Mouse (Mus musculus) embryonic facial prominence, embryonic 11.5 days (tissue): ENCODE data around the gene Dyrk2. TPM values are rescaled to one million over a fixed set of nuclear protein-coding genes. Genes with fewer than 3 reads are reported as not detected.

Source experiments
- ATAC-seq: fragments of 200-750 bp; cut with Nextera tagmentation; replicated peaks from 2 replicates; pipeline ENCODE4 v1.8.0; 2017; ENCODE audit warnings: low read depth; ENCODE audit not compliant: insufficient number of reproducible peaks, low FRiP score, low TSS enrichment
- DNase-seq: peaks from one replicate; pipeline ENCODE4 v3.0.0-alpha.2; 2015; ENCODE audit warnings: low spot score
- H3K27ac ChIP-seq: fragments of 300-500 bp; sonication (generic); replicated peaks from 2 replicates; pipeline ENCODE4 v1.5.1; 2014; ENCODE audit warnings: mild to moderate bottlenecking, low read depth, low read length, control low read depth
- H3K27me3 ChIP-seq: fragments of 300-500 bp; sonication (generic); 2 replicates; pipeline ENCODE4 v1.6.1; 2014; ENCODE audit warnings: mild to moderate bottlenecking, low read length, moderate library complexity, mixed read lengths; ENCODE audit not compliant: control insufficient read depth, insufficient read depth
- H3K36me3 ChIP-seq: fragments of 300-500 bp; sonication (generic); replicated peaks from 2 replicates; pipeline ENCODE4 v1.6.1; 2014; ENCODE audit warnings: low read depth, mild to moderate bottlenecking, low read length, moderate library complexity, mixed read lengths; ENCODE audit not compliant: control insufficient read depth, insufficient read depth
- H3K4me1 ChIP-seq: fragments of 300-500 bp; sonication (generic); 2 replicates; pipeline ENCODE4 v1.6.1; 2014; ENCODE audit warnings: low read length, mixed read lengths; ENCODE audit not compliant: control insufficient read depth, insufficient read depth
- H3K4me2 ChIP-seq: fragments of 300-500 bp; sonication (generic); 2 replicates; pipeline ENCODE4 v1.6.1; 2014; ENCODE audit warnings: low read depth, mild to moderate bottlenecking, control low read depth, low read length, moderate library complexity
- H3K4me3 ChIP-seq: fragments of 300-500 bp; sonication (generic); 2 replicates; pipeline ENCODE4 v1.5.1; 2014; ENCODE audit warnings: low read depth, low read length, control low read depth
- H3K9ac ChIP-seq: fragments of 300-500 bp; sonication (generic); replicated peaks from 2 replicates; pipeline ENCODE4 v1.6.1; 2014; ENCODE audit warnings: mild to moderate bottlenecking, control low read depth, low read length
- H3K9me3 ChIP-seq: fragments of 300-500 bp; sonication (generic); replicated peaks from 2 replicates; pipeline ENCODE4 v1.6.1; 2016; ENCODE audit warnings: mild to moderate bottlenecking, low read length, inconsistent platforms, mixed read lengths; ENCODE audit not compliant: control insufficient read depth
- whole genome bisulfite sequencing: fragments of 180-500 bp; shearing (Covaris S2); extraction: QIAGEN DNeasy Blood & Tissue Kit; methylation state at CpG from one replicate; pipeline ENCODE4 v1.1.7; 2014; 5-methylcytosine and 5-hydroxymethylcytosine counted together
- polyA plus RNA-seq: library from polyadenylated mRNA; unstranded; fragments of >200 nt; fragmentation: Nextera tagmentation; extraction: Ambion mirVana; gene quantifications from 2 replicates; pipeline ENCODE4 v1.2.1, GENCODE M21; 2014

Gene Dyrk2
- polyA plus RNA-seq, 1 experiment from 2014 or later, result 12.1 TPM

- ATAC-seq, result no peak
- no peaks in the 10 kb centered on the region for H3K9me3 ChIP-seq
- WGBS, result 97% methylated on average over 11 of the region's 11 CpGs
- H3K27me3 ChIP-seq, result no peaks in the 10 kb centered on the region
- no peak overlapping the region for H3K4me3 ChIP-seq
- H3K27ac ChIP-seq, result no peak overlapping the region
- H3K4me1 ChIP-seq, result 0 out of 2 replicates have a peak, but pooled peaks cover 2% of the 10 kb centered on the region
- H3K9ac ChIP-seq, result no peak overlapping the region
- no peak for DNase-seq
- H3K36me3 ChIP-seq, result peaks cover 23% of the 10 kb centered on the region
- no peak overlapping the region for H3K4me2 ChIP-seq
Observed at GRCm38 (mm10) chr10:118861234-118862025, 8.6 kb downstream of the Dyrk2 start.

DNA sequence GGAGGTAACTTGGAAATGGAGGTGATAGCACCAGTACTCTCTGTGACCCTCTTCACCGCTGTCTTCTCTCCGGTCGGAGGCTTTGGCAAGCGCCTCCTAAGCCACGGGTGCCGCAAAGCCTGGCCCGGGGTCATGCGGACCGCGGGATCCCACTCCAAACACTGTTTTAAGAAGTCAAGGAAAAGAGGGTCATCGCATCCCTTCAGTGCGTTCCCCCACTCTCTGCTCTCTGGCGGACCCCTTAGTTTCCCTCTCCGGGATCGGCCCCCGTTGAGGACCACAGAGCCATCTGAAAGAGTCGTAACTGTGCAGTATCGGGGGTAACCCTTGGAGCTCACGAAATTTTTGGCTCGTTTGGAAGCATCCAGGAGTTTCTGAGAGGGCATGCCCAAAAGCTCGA is 10.4 kb downstream of the Dyrk2 start:
- no peaks in the 10 kb centered on the region for H3K4me1 ChIP-seq
- H3K4me2 ChIP-seq, result no peak overlapping the region
- no peaks in the 10 kb centered on the region for H3K9me3 ChIP-seq
- H3K36me3 ChIP-seq, result peaks cover 23% of the 10 kb centered on the region
- WGBS, result 97% methylated on average over 21 of the region's 21 CpGs
- H3K9ac ChIP-seq, result no peak overlapping the region
- ATAC-seq, result no peak
- H3K4me3 ChIP-seq, result no peak overlapping the region
- H3K27me3 ChIP-seq, result no peaks in the 10 kb centered on the region
- H3K27ac ChIP-seq, result no peak overlapping the region
- no peak for DNase-seq

GRCm38 (mm10) chr10:118854641-118855040 is 15.4 kb downstream of the Dyrk2 start:
- Histone ChIP-seq H3K9ac (no peak overlapping the region), H3K36me3 (peaks cover 4% of the 10 kb centered on the region), H3K9me3 (no peaks in the 10 kb centered on the region), H3K4me1 (no peaks in the 10 kb centered on the region), H3K4me2 (no peak overlapping the region), H3K27me3 (no peaks in the 10 kb centered on the region), H3K4me3 (no peak overlapping the region), H3K27ac (no peak overlapping the region)
- DNase-seq (no peak), ATAC-seq (no peak)
- WGBS, result 92% methylated on average over 9 of the region's 9 CpGs

DNA sequence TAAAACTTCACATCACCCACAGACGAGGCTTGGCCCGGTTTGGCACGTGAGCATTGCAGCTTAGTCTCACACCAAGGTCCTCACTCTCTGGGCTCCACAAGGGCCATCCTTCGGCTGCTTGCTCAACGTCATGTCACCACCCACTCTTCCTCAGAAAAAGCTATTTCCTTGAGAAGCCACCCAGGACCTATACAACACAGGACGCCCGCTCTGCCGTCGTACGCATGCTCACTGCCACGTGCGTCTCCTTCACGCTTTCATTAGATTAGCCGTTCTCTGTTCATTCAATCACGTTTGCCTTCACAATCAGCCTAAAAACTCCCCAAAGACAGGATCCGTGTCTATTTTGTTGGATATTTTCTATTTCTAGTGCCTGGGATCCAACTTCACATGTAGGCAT is 17.5 kb downstream of the Dyrk2 start:
- 84% methylated on average over 16 of the region's 16 CpGs for WGBS

GRCm38 (mm10) chr10:118848501-118848900 is 21.5 kb downstream of the Dyrk2 start:
- ATAC-seq (no peak), DNase-seq (no peak)
- 76% methylated on average over 4 of the region's 4 CpGs for WGBS

More for the DNA sequence above, 17.5 kb downstream of the Dyrk2 start:
- H3K4me1 ChIP-seq, result no peaks in the 10 kb centered on the region
- H3K36me3 ChIP-seq, result no peaks in the 10 kb centered on the region; the same call in 1 of the 2 replicates
- H3K9me3 ChIP-seq, result no peaks in the 10 kb centered on the region
- ATAC-seq, result no peak
- no peak overlapping the region for H3K9ac ChIP-seq
- H3K4me2 ChIP-seq, result no peak overlapping the region
- H3K27me3 ChIP-seq, result no peaks in the 10 kb centered on the region
- no peak for DNase-seq
- no peak overlapping the region for H3K4me3 ChIP-seq
- H3K27ac ChIP-seq, result no peak overlapping the region

GRCm38 (mm10) chr10:118846991-118847545 is 22.9 kb downstream of the Dyrk2 start:
- Histone ChIP-seq H3K9me3 (no peaks in the 10 kb centered on the region), H3K4me2 (no peak overlapping the region), H3K27ac (no peak overlapping the region), H3K4me1 (no peaks in the 10 kb centered on the region), H3K9ac (no peak overlapping the region), H3K4me3 (no peak overlapping the region), H3K36me3 (no peaks in the 10 kb centered on the region), H3K27me3 (no peaks in the 10 kb centered on the region)
- 46% methylated on average over 10 of the region's 10 CpGs for WGBS
- ATAC-seq (no peak), DNase-seq (no peak)

More at GRCm38 (mm10) chr10:118848501-118848900, 21.5 kb downstream of the Dyrk2 start:
- Histone ChIP-seq H3K36me3 (no peaks in the 10 kb centered on the region), H3K9me3 (no peaks in the 10 kb centered on the region), H3K27ac (no peak overlapping the region), H3K27me3 (no peaks in the 10 kb centered on the region), H3K4me3 (no peak overlapping the region), H3K9ac (no peak overlapping the region), H3K4me2 (no peak overlapping the region), H3K4me1 (no peaks in the 10 kb centered on the region)

- no peak overlapping the region for H3K9ac ChIP-seq
- H3K4me3 ChIP-seq, result no peak overlapping the region
- no peaks in the 10 kb centered on the region for H3K27me3 ChIP-seq
- no peak for ATAC-seq
- DNase-seq, result no peak
- H3K27ac ChIP-seq, result no peak overlapping the region
- WGBS, result 92% methylated on average over 9 of the region's 9 CpGs
- no peaks in the 10 kb centered on the region for H3K9me3 ChIP-seq
- H3K4me2 ChIP-seq, result no peak overlapping the region
- no peaks in the 10 kb centered on the region for H3K4me1 ChIP-seq
- no peaks in the 10 kb centered on the region for H3K36me3 ChIP-seq
Observed at GRCm38 (mm10) chr10:118840598-118840997, 29.4 kb downstream of the Dyrk2 start.
